Mouse (Mus musculus) spleen, adult 2 months (tissue): Measurements from ENCODE around the gene D630003M21Rik.

Source experiments
- CTCF ChIP-seq: fragments of 200-500 bp; IDR thresholded peaks from 2 replicates; pipeline ENCODE4 v1.5.1; 2011; ENCODE audit warnings: mild to moderate bottlenecking, inconsistent platforms; ENCODE audit not compliant: insufficient read depth, insufficient read length, insufficient replicate concordance; ENCODE audit errors: extremely low read depth
- POLR2A ChIP-seq: fragments of 200-500 bp; IDR thresholded peaks from 2 replicates; pipeline ENCODE4 v1.6.1; 2011; ENCODE audit warnings: low read depth, low read length, inconsistent platforms

DNA sequence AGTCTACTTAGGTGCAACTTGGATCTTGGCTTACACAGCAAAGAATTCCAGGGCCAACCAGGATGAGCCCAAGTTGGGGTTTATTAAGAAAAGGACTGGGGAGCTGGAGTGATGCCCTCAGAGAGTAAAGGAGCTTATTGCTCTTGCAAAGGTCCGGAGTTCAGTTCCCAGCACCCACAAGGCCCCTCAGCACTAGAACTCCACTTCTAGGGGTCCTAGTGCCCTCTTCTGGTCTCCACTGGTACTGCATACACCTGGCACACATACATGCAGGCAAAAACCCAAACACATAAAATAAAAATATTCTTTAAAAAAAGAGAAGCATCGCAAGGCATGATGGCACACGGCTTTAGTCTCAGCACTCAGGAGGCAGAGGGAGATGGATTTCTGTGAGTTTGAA, 77.9 kb downstream of the D630003M21Rik start:
- TF ChIP-seq CTCF (no peak), POLR2A (no peak)
